Comparison of ENCODE assay signal across 10 mouse cellular contexts in the genomic region with DNA sequence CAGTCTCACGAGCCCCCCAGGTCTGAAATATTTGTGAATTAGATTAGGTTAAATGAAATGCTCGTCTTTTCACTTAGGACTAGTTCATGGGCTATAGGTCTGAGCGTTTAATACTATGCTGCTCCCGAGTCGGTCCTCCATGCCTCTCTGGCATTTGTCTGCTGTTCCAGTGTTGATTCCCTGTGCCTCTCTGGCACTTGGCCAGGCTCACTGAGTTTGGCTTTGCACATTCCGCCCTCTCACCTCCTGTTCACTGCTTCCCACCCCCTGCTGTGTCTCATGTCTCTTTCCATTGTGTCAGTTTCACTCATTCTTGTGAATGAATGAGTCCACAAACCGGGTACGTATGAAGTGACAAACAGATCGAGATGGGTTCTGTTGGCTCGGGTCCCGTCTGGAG.
A peak's percentile ranks its signal among the peaks of the same experiment; 100 is the strongest.
DNase-seq lines count a peak whose midpoint lies in the region; ATAC-seq lines count a peak whose summit lies in the region.
"Had no signal": no experiment of that assay in that cellular context is flagged by ENCODE, and none has a peak within 500 bp of the region (broad histone marks: within the 10 kb centered on the region; RNA-seq: fewer than 3 reads in every experiment).

No protein-coding gene starts in this region.

- WGBS in kidney, embryonic 16.5 days: 82% methylated on average over 11 of the region's 11 CpGs

- H3K27ac ChIP-seq in kidney, embryonic 16.5 days (ENCODE audit: low read length): no peak overlapping the region
- H3K27ac ChIP-seq: embryonic facial prominence, embryonic 13.5 days had no signal

- no peak overlapping the region for H3K4me2 ChIP-seq in kidney, embryonic 16.5 days (replicated peaks; ENCODE audit: low read depth, low read length)
- H3K4me2 ChIP-seq: embryonic facial prominence, embryonic 13.5 days had no signal

- no peak overlapping the region for H3K4me3 ChIP-seq in kidney, embryonic 16.5 days (ENCODE audit: low read length)
- H3K4me3 ChIP-seq: embryonic facial prominence, embryonic 13.5 days; megakaryocyte, embryonic 14.5 days had no signal

- H3K9me3 ChIP-seq in kidney, embryonic 16.5 days (ENCODE audit: low read length): no peaks in the 10 kb centered on the region
- H3K9me3 ChIP-seq: embryonic facial prominence, embryonic 13.5 days; megakaryocyte, embryonic 14.5 days had no signal

- no peaks in the 10 kb centered on the region for H3K36me3 ChIP-seq in kidney, embryonic 16.5 days (ENCODE audit: insufficient read depth, low read length)
- H3K36me3 ChIP-seq: embryonic facial prominence, embryonic 13.5 days had no signal

- DNase-seq in kidney, postnatal 14 days: peak; percentile 7
- DNase-seq in cerebellum, adult 11 months: peak; percentile 68
- DNase-seq in layer of hippocampus, adult 18-20 months (ENCODE audit: low spot score in 2 of 2): peak; percentile 83 to 95
- peak; percentile 77 to 81 for DNase-seq in right cerebral cortex, adult 2 months (ENCODE audit: low spot score in 2 of 2)
- DNase-seq in liver: no peak
- DNase-seq in urinary bladder, postnatal 14 days (ENCODE audit: low spot score): no peak
- DNase-seq in thymus, postnatal 25 days: no peak

- no peak overlapping the region for H3K9ac ChIP-seq in kidney, embryonic 16.5 days (replicated peaks; ENCODE audit: low read length)
- H3K9ac ChIP-seq: embryonic facial prominence, embryonic 13.5 days had no signal

- H3K4me1 ChIP-seq in kidney, embryonic 16.5 days (ENCODE audit: insufficient read depth, low read length): no peaks in the 10 kb centered on the region
- H3K4me1 ChIP-seq: embryonic facial prominence, embryonic 13.5 days had no signal

- no peak for ATAC-seq in kidney, embryonic 16.5 days (ENCODE audit: low FRiP score, low TSS enrichment)

- no peaks in the 10 kb centered on the region for H3K27me3 ChIP-seq in kidney, embryonic 16.5 days (ENCODE audit: insufficient read depth, low read length)

Comparison
In these comparisons a context has a peak if more than half of its experiments do, and no peak if none do; other contexts are left out.
1. DNase-seq: peak in kidney, postnatal 14 days (single experiment), cerebellum, adult 11 months (single experiment), layer of hippocampus, adult 18-20 months (2 of 2) and right cerebral cortex, adult 2 months (2 of 2); none in liver (single experiment), urinary bladder, postnatal 14 days (single experiment) and thymus, postnatal 25 days (single experiment).